Mouse (Mus musculus) retina, embryonic 14.5 days (tissue): ENCODE results near the gene Twistnb.

Experiments used
- DNase-seq: peaks from one replicate; pipeline ENCODE4 v3.0.0-alpha.2; 2015; ENCODE audit warnings: low spot score

Gene Twistnb

DNA sequence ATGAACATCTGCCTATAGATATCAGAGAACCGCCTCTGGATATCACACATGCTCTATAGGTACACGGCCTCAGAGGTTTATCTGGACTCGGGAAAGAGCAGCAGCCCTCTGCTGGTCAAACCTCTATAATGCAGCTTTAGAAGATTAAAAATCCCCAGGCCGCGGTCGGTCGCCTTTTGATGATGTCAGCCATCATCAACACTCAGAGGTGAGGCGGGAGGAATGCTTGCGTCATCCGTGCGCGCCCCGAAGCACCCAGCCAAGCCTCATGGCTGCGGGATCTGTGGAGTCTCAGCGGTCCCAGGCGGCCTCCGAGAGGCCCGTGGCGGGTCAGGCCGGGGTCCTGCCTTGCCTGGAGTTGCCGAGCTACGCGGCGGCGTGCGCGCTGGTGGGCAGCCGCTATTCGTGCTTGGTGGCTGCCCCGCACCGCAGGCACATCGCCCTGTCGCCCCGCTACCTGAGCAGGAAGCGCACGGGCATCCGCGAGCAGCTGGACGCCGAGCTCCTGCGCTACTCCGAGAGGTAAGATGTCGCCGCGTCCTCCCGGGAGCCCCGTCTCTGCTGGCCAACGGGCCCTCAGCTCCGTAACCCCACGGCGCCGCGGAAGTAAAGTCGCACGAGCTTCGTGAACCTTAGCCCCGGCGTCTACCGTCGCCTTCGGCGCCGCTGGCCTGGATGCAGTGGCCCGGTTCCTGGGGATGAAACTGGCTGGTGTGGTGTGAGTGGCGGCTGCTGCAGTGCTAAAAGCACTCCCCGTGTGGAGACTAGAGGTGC is at the start of gene Twistnb:
Gene Twistnb (plus strand): TSS at position 249 of the 774 bp plus-strand sequence.
- DNase-seq = peak; percentile 99

DNA sequence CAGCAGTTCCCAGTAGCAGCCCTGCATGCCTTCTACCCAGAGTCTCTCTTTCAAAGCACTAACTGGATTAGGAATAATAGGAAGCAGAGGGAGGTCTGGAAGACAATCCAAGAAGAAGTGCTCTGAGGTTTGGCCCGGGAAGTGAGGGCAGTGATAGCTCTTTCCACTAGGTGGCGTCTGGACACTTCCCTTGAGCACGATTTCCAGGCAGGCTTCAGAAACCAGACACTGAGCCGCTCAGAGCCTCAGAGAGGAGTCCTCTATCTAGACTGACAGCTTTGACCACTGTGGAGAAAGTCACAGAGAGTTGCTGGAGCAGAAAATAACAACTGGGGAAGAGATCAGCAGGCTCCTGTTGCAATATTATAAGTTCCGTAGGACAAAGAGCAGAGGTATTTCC is 40.6 kb upstream of the Twistnb start:
- DNase-seq = peak; percentile 90

DNA sequence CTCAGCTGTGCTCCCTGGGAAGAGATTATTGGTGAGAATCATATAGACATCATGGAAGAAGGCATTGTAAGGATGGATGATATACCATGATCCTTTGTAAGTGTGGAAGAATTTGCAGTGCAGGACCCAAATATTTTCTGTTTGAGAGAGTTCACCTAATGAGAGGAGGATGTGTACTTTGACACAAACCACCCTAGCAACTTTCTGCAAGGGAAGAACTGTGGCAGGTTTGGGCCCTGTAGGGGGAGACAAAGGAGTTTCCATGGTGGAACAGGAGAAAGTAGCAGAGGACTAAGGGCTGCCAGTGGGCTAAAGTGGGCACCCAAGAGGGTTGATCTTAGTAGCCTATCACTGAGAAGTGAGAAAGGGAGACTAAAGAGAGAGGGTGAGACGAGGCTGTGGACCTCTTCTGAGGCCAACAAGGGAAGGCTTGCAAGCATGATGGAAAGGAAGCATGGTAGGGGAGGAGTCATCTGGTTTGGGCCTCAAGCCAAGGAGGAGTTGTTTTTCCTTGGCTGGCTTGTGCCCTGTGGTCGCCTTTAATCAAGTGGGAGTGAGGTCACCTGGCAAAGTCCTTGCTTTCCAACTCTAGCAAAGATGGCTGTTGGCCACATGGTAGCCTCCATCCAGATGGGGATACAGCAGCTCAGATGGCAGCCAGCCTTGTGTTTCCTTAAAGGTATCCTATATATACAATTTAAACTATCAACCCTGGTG is 38.4 kb upstream of the Twistnb start:
- no peak for DNase-seq

GRCm38 (mm10) chr12:33394804-33395623 is 34.4 kb upstream of the Twistnb start, which contains the start of gene Efcab10:
TSS of gene Efcab10 (plus strand) at chr12:33394854.
- DNase-seq = peak; percentile 61

GRCm38 (mm10) chr12:33403265-33403693 is 26.2 kb upstream of the Twistnb start:
- no peak for DNase-seq

- DNase-seq = no peak
These were observed 24.4 kb upstream of the Twistnb start for GRCm38 (mm10) chr12:33404996-33405395.

GRCm38 (mm10) chr12:33405398-33406026 is 23.9 kb upstream of the Twistnb start:
- peak; percentile 25 for DNase-seq

DNA sequence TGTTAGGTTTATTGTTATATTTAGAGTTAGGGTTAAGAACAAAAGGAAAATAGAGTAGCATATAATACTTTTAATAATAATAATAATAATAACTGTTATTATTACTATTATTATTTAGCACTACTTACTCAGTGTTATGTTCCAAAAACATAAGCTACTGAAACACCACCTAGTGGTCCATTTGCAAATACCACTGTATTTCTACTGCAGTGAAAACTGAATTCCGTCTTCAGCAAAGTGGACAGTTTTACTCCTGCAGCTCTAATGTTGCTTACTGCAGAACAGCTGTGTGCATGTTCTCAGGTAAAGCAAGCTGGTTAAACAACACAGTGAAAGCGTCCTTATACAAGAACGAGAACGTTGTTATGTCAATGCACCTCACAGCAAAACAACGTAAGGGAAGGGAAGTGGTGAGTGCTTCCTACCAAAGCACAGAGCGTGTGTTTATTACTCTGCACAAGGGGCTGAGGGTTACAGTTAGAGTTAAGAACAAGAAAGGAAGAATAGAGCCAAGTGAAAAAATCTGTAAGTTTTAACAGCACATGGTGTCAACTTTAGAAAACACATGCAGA is 17.8 kb upstream of the Twistnb start:
- DNase-seq = peak; percentile 44

DNA sequence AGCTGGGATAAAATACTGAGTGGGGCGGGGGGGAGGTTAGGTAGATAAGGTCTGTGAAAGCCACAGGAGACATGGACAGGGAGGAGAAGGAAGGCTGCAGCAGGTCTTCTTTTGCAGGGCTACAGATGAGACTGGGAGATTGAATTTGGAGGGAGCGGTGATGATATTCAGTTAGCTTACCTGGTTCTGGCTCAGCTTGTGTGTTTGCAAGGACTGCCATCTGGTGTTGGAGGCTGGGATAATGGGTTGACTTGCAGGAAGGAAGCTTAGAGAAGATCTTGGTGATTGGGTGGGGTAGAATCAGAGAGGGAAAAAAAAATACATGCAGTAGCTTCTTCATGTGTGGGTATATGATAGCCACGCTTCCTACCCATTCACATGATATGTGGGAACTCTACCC is 5.1 kb upstream of the Twistnb start:
- DNase-seq = peak; percentile 61

- no peak for DNase-seq
These were observed 2.1 kb upstream of the Twistnb start for GRCm38 (mm10) chr12:33427293-33427692.

DNA sequence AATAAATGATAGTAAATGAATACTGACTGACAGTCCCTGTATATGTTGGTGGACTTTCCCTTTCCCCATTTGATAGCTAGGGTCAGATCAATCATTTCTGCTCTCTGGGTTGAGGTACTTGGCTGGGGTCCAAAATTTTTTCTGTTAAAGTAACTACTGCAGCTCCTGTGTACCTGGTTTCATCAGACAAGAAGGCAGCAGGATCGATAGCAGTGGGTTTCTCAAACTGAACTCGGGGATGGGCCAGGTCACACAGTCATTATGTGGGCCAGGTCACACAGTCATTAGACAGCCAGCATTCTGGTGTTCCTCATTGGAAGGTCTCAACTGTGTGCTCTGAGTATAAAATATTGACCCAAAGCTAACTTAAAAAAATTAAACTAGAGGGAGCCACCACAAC is 1.7 kb upstream of the Twistnb start:
- no peak for DNase-seq

DNA sequence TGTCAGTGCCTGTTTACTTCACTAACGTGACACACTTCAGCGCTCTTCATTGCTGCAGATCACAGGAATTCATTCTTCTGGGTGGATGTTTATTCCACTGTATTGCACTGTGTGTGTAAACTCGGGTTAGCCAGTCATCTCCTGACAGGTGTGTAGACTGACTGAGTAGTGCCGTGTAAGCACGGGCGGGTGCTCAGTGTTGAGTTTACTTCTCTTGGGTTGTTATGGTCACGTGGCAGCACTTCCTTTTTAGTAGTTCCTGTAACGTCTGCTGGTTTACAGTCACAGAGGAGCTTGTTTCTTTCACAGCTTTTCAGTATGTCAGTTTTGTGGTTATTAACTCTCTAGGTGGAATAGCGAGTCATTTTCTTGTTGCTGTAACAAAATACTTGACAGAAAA is 4.4 kb downstream of the Twistnb start:
- DNase-seq = no peak

GRCm38 (mm10) chr12:33434758-33435157 is 5.3 kb downstream of the Twistnb start:
- no peak for DNase-seq

GRCm38 (mm10) chr12:33455418-33455817 is 26.0 kb downstream of the Twistnb start:
- no peak for DNase-seq

DNA sequence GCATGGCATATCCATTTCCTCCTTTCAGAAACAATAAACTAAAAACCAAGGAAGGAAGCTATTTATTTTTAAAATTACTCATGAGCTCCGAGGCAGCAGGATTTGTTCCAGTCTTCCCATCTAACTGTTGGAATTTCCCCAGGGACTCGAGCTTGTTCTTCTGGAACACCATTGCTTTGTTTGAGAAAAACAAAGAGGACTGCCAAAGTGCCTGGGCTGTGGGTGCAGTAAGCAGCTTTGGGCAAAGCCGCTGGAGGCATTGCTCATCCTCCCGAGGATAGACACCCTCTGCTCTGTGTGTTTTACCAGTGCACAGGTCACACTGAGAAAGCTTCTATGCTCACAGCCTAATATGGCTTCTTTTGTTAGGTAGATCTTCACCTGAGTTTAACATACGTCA is 26.8 kb downstream of the Twistnb start:
- no peak for DNase-seq

DNA sequence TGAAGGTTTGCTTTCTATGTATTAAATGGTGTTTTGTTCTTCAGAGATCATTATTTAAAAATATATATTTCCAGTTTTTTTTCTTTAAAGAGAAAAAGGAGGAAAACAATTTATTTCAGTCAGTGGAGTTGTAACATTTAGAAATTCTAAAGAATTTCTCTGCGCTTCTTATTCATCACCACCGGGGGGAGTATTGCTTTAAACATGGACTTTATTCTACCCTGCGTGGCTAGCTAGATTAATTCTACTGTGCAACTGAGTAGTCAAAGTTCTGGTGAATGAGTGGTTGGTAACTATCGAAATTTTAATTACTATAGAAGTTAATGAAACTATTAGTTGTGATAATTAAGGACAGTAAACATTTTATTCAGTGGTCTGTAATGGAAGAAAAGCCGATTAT is 51.5 kb downstream of the Twistnb start:
- peak; percentile 66 for DNase-seq

DNA sequence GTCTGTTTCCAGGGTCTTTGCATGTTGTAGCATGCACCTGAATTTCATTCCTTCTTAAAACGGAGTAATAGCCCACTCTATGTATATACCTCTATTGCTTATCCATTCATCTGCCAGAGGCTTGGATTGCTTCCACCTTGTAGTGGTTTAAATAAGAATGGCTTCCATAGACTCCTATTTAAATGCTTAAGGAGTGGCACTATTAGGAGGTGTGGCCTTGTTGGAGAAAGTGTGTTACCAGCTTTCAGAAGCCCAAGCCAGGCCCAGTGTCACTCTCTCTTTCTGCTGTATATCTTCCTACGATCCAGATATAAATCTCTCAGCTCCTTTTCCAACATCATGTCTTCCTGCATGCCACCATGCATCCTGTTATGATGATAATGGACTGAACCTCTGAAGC is 53.5 kb downstream of the Twistnb start:
- DNase-seq = no peak
